Mouse (Mus musculus): ENCODE results near the gene Ptpn1. TPM values are rescaled to one million over a fixed set of nuclear protein-coding genes. Genes with fewer than 3 reads are reported as not detected.

Ptpn1 gene
- polyA plus RNA-seq, 1 experiment from 2014 or later: 41.5 TPM

- H3K27me3 ChIP-seq (ENCODE audit: control insufficient read depth, insufficient read depth, low read length): no peaks in the 10 kb centered on the region
- ATAC-seq (ENCODE audit: insufficient number of reproducible peaks, insufficient read depth, low FRiP score, low read depth): no peak
- H3K4me3 ChIP-seq (ENCODE audit: control insufficient read depth in 1 of 2, insufficient read depth in 1 of 2, low read depth in 1 of 2, low read length in 2 of 2): no peak overlapping the region
Measured at GRCm38 (mm10) chr2:167957539-167957938, 25.7 kb downstream of the Ptpn1 start.

GRCm38 (mm10) chr2:167958082-167958788 is 26.4 kb downstream of the Ptpn1 start:
- Histone ChIP-seq H3K27me3 (ENCODE audit: control insufficient read depth, insufficient read depth, low read length) (no peaks in the 10 kb centered on the region), H3K36me3 (ENCODE audit: control insufficient read depth, insufficient read depth, low read length) (no peaks in the 10 kb centered on the region), H3K9ac (ENCODE audit: low read length) (peak overlapping the region; percentile 44; the same call in 1 of the 2 replicates), H3K4me1 (ENCODE audit: control insufficient read depth in 2 of 2, insufficient read depth in 2 of 2, low read length in 2 of 2) (peaks cover 34 to 59% of the 10 kb centered on the region in 2 experiments), H3K4me2 (ENCODE audit: low read length) (peak overlapping the region; percentile 32), H3K4me3 (ENCODE audit: control insufficient read depth in 1 of 2, insufficient read depth in 1 of 2, low read depth in 1 of 2, low read length in 2 of 2) (no peak overlapping the region), H3K27ac (replicated peaks in 1 of 2; ENCODE audit: control insufficient read depth in 1 of 2, insufficient read depth in 1 of 2, low read depth in 2 of 2, low read length in 2 of 2) (peak overlapping the region; percentile 58 to 80), H3K9me3 (ENCODE audit: control insufficient read depth, low read length) (no peaks in the 10 kb centered on the region)
- WGBS: 19% methylated on average over 5 of the region's 5 CpGs
- no peak for ATAC-seq (ENCODE audit: insufficient number of reproducible peaks, insufficient read depth, low FRiP score, low read depth)

More at GRCm38 (mm10) chr2:167957539-167957938, 25.7 kb downstream of the Ptpn1 start:
- Histone ChIP-seq H3K9me3 (ENCODE audit: control insufficient read depth, low read length) (no peaks in the 10 kb centered on the region), H3K4me1 (ENCODE audit: control insufficient read depth in 2 of 2, insufficient read depth in 2 of 2, low read length in 2 of 2) (peaks cover 29 to 52% of the 10 kb centered on the region in 2 experiments), H3K4me2 (ENCODE audit: low read length) (no peak overlapping the region), H3K9ac (ENCODE audit: low read length) (no peak overlapping the region), H3K36me3 (ENCODE audit: control insufficient read depth, insufficient read depth, low read length) (no peaks in the 10 kb centered on the region), H3K27ac (replicated peaks in 1 of 2; ENCODE audit: control insufficient read depth in 1 of 2, insufficient read depth in 1 of 2, low read depth in 2 of 2, low read length in 2 of 2) (peak overlapping the region in 1 of 2 experiments; percentile 80; a peak in 2 of 4 replicates)
- WGBS: 88% methylated on average over 1 of the region's 1 CpGs

GRCm38 (mm10) chr2:167958843-167959242 is 27.0 kb downstream of the Ptpn1 start:
- peaks cover 4% of the 10 kb centered on the region for H3K36me3 ChIP-seq (ENCODE audit: control insufficient read depth, insufficient read depth, low read length)
- no peaks in the 10 kb centered on the region for H3K27me3 ChIP-seq (ENCODE audit: control insufficient read depth, insufficient read depth, low read length)
- H3K9ac ChIP-seq (ENCODE audit: low read length): peak overlapping the region; percentile 44; the same call in 1 of the 2 replicates
- H3K9me3 ChIP-seq (ENCODE audit: control insufficient read depth, low read length): no peaks in the 10 kb centered on the region
- peak overlapping the region; percentile 58 to 80 for H3K27ac ChIP-seq (replicated peaks in 1 of 2; ENCODE audit: control insufficient read depth in 1 of 2, insufficient read depth in 1 of 2, low read depth in 2 of 2, low read length in 2 of 2)
- WGBS: 22% methylated on average over 4 of the region's 4 CpGs
- peaks cover 38 to 64% of the 10 kb centered on the region in 2 experiments for H3K4me1 ChIP-seq (ENCODE audit: control insufficient read depth in 2 of 2, insufficient read depth in 2 of 2, low read length in 2 of 2)
- ATAC-seq (ENCODE audit: insufficient number of reproducible peaks, insufficient read depth, low FRiP score, low read depth): 0 out of 2 replicates have a peak, but pooled peaks have one; percentile 5
- H3K4me2 ChIP-seq (ENCODE audit: low read length): peak overlapping the region; percentile 32
- no peak overlapping the region for H3K4me3 ChIP-seq (ENCODE audit: control insufficient read depth in 1 of 2, insufficient read depth in 1 of 2, low read depth in 1 of 2, low read length in 2 of 2)

GRCm38 (mm10) chr2:167959384-167959911 is 27.6 kb downstream of the Ptpn1 start:
- Histone ChIP-seq H3K36me3 (ENCODE audit: control insufficient read depth, insufficient read depth, low read length) (peaks cover 9% of the 10 kb centered on the region), H3K27me3 (ENCODE audit: control insufficient read depth, insufficient read depth, low read length) (no peaks in the 10 kb centered on the region), H3K4me2 (ENCODE audit: low read length) (peak overlapping the region; percentile 32), H3K9ac (ENCODE audit: low read length) (peak overlapping the region; percentile 44; the same call in 1 of the 2 replicates), H3K4me3 (ENCODE audit: control insufficient read depth in 1 of 2, insufficient read depth in 1 of 2, low read depth in 1 of 2, low read length in 2 of 2) (no peak overlapping the region), H3K9me3 (ENCODE audit: control insufficient read depth, low read length) (no peaks in the 10 kb centered on the region), H3K27ac (replicated peaks in 1 of 2; ENCODE audit: control insufficient read depth in 1 of 2, insufficient read depth in 1 of 2, low read depth in 2 of 2, low read length in 2 of 2) (peak overlapping the region; percentile 23 to 80), H3K4me1 (ENCODE audit: control insufficient read depth in 2 of 2, insufficient read depth in 2 of 2, low read length in 2 of 2) (peaks cover 43 to 70% of the 10 kb centered on the region in 2 experiments)
- 61% methylated on average over 4 of the region's 4 CpGs for WGBS
- ATAC-seq (ENCODE audit: insufficient number of reproducible peaks, insufficient read depth, low FRiP score, low read depth): no peak

DNA sequence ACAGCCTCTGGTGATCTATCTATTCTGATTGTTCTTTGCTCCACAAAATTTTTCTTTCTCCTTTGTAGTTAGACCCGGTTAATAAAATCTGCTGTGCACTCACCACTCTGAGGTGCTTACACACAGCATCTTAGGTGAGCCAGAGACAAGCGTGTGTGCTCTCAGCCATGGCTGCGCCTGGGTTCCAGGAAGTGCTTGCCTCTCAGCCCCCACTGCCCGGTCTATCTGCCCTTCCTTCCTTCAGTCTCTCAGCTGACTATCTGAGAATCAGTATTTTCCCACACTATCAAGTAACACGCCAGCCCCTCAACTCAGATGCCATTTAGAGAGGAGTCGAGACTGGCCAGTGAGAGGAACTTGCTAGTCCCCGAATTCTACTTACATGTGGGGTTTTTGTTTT is 28.1 kb downstream of the Ptpn1 start:
- Histone ChIP-seq H3K4me2 (ENCODE audit: low read length) (no peak overlapping the region), H3K27ac (replicated peaks in 1 of 2; ENCODE audit: control insufficient read depth in 1 of 2, insufficient read depth in 1 of 2, low read depth in 2 of 2, low read length in 2 of 2) (peak overlapping the region in 1 of 2 experiments; percentile 80; a peak in 2 of 4 replicates), H3K36me3 (ENCODE audit: control insufficient read depth, insufficient read depth, low read length) (peaks cover 14% of the 10 kb centered on the region), H3K27me3 (ENCODE audit: control insufficient read depth, insufficient read depth, low read length) (no peaks in the 10 kb centered on the region), H3K9ac (ENCODE audit: low read length) (peak overlapping the region; percentile 44; the same call in 1 of the 2 replicates), H3K9me3 (ENCODE audit: control insufficient read depth, low read length) (no peaks in the 10 kb centered on the region), H3K4me1 (ENCODE audit: control insufficient read depth in 2 of 2, insufficient read depth in 2 of 2, low read length in 2 of 2) (peaks cover 43 to 74% of the 10 kb centered on the region in 2 experiments), H3K4me3 (ENCODE audit: control insufficient read depth in 1 of 2, insufficient read depth in 1 of 2, low read depth in 1 of 2, low read length in 2 of 2) (no peak overlapping the region)
- WGBS: 38% methylated on average over 7 of the region's 7 CpGs
- ATAC-seq (ENCODE audit: insufficient number of reproducible peaks, insufficient read depth, low FRiP score, low read depth): no peak

DNA sequence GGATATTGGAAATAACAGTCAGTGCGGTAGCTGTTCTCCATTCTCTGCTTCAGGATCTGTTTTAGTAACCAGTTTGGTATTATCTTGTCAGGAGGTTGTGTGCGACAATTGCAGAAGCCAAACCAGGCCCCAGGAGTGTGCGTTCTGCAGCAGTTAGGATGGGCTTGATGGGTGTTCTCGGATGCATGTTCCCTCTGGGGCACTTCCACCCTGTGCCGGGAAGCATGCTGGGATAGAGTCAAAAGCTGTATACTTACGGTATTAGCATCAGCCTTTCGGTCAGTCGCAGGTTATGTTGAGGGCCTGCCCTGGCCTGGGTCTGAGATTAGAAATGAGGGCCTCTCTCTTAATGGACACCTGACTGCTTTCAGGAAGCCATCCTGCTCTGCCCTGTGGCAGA is 28.7 kb downstream of the Ptpn1 start:
- 67% methylated on average over 8 of the region's 8 CpGs for WGBS
- Histone ChIP-seq H3K36me3 (ENCODE audit: control insufficient read depth, insufficient read depth, low read length) (peaks cover 20% of the 10 kb centered on the region), H3K4me1 (ENCODE audit: control insufficient read depth in 2 of 2, insufficient read depth in 2 of 2, low read length in 2 of 2) (peaks cover 43 to 73% of the 10 kb centered on the region in 2 experiments), H3K9ac (ENCODE audit: low read length) (no peak overlapping the region), H3K9me3 (ENCODE audit: control insufficient read depth, low read length) (no peaks in the 10 kb centered on the region), H3K4me2 (ENCODE audit: low read length) (no peak overlapping the region), H3K27me3 (ENCODE audit: control insufficient read depth, insufficient read depth, low read length) (no peaks in the 10 kb centered on the region), H3K27ac (replicated peaks in 1 of 2; ENCODE audit: control insufficient read depth in 1 of 2, insufficient read depth in 1 of 2, low read depth in 2 of 2, low read length in 2 of 2) (peak overlapping the region in 1 of 2 experiments; percentile 80; a peak in 1 of 4 replicates), H3K4me3 (ENCODE audit: control insufficient read depth in 1 of 2, insufficient read depth in 1 of 2, low read depth in 1 of 2, low read length in 2 of 2) (no peak overlapping the region)
- ATAC-seq (ENCODE audit: insufficient number of reproducible peaks, insufficient read depth, low FRiP score, low read depth): no peak

- ATAC-seq (ENCODE audit: insufficient number of reproducible peaks, insufficient read depth, low FRiP score, low read depth): no peak
- Histone ChIP-seq H3K9me3 (ENCODE audit: control insufficient read depth, low read length) (no peaks in the 10 kb centered on the region), H3K4me2 (ENCODE audit: low read length) (no peak overlapping the region), H3K36me3 (ENCODE audit: control insufficient read depth, insufficient read depth, low read length) (peaks cover 38% of the 10 kb centered on the region), H3K4me3 (ENCODE audit: control insufficient read depth in 1 of 2, insufficient read depth in 1 of 2, low read depth in 1 of 2, low read length in 2 of 2) (no peak overlapping the region), H3K4me1 (ENCODE audit: control insufficient read depth in 2 of 2, insufficient read depth in 2 of 2, low read length in 2 of 2) (peaks cover 43 to 64% of the 10 kb centered on the region in 2 experiments), H3K27me3 (ENCODE audit: control insufficient read depth, insufficient read depth, low read length) (no peaks in the 10 kb centered on the region), H3K27ac (replicated peaks in 1 of 2; ENCODE audit: control insufficient read depth in 1 of 2, insufficient read depth in 1 of 2, low read depth in 2 of 2, low read length in 2 of 2) (peak overlapping the region in 1 of 2 experiments; percentile 25; a peak in 1 of 4 replicates), H3K9ac (ENCODE audit: low read length) (no peak overlapping the region; the same call in 1 of the 2 replicates)
- WGBS: 73% methylated on average over 6 of the region's 6 CpGs
Measured at GRCm38 (mm10) chr2:167962347-167962746, 30.5 kb downstream of the Ptpn1 start.

Data from heart, embryonic 14.5 days (tissue).